Mouse (Mus musculus) forebrain, embryonic 15.5 days (tissue): ENCODE measurements around the gene Nos1ap. TPM values are rescaled to one million over a fixed set of nuclear protein-coding genes. Genes with fewer than 3 reads are reported as not detected.
A peak's percentile ranks its signal among the peaks of the same experiment; 100 is the strongest.

Experiments
- ATAC-seq: fragments of 200-750 bp; cut with Nextera tagmentation; replicated peaks from 2 replicates; pipeline ENCODE4 v1.8.0; 2017; ENCODE audit warnings: mild to moderate bottlenecking, moderate TSS enrichment, moderate library complexity
- H3K27ac ChIP-seq: fragments of 300-500 bp; sonication (generic); replicated peaks from 2 replicates; pipeline ENCODE4 v1.5.1; 2015; ENCODE audit warnings: mild to moderate bottlenecking, inconsistent platforms
- H3K27me3 ChIP-seq: fragments of 300-500 bp; sonication (generic); 2 replicates; pipeline ENCODE4 v1.6.1; 2015; ENCODE audit warnings: inconsistent platforms
- H3K36me3 ChIP-seq: fragments of 300-500 bp; sonication (generic); 2 replicates; pipeline ENCODE4 v1.6.1; 2015; ENCODE audit warnings: mild to moderate bottlenecking, inconsistent platforms
- H3K4me1 ChIP-seq: fragments of 300-500 bp; sonication (generic); 2 replicates; pipeline ENCODE4 v1.6.1; 2015; ENCODE audit warnings: inconsistent platforms
- H3K4me2 ChIP-seq: fragments of 300-500 bp; sonication (generic); replicated peaks from 2 replicates; pipeline ENCODE4 v1.6.1; 2015; ENCODE audit warnings: mild to moderate bottlenecking, inconsistent platforms
- H3K4me3 ChIP-seq: fragments of 300-500 bp; sonication (generic); 2 replicates; pipeline ENCODE4 v1.5.1; 2015; ENCODE audit warnings: mild to moderate bottlenecking, inconsistent platforms
- H3K9ac ChIP-seq: fragments of 300-500 bp; sonication (generic); replicated peaks from 2 replicates; pipeline ENCODE4 v1.6.1; 2015; ENCODE audit warnings: mild to moderate bottlenecking, inconsistent platforms
- H3K9me3 ChIP-seq: fragments of 300-500 bp; sonication (generic); 2 replicates; pipeline ENCODE4 v1.6.1; 2016; ENCODE audit warnings: inconsistent platforms
- WGBS: fragments of 180-500 bp; shearing (Covaris S2); methylation state at CpG from one replicate; pipeline ENCODE4 v1.1.7; 2015; ENCODE audit warnings: mixed read lengths; 5-methylcytosine and 5-hydroxymethylcytosine counted together
- polyA plus RNA-seq: library from polyadenylated mRNA; unstranded; fragments of >200 nt; fragmentation: Nextera tagmentation; extraction: Ambion mirVana; gene quantifications from 2 replicates; pipeline ENCODE4 v1.2.1, GENCODE M21; 2015

The Nos1ap gene
- polyA plus RNA-seq, 1 experiment from 2014 or later: 25.4 TPM

- Histone ChIP-seq H3K4me2 (no peak overlapping the region), H3K27ac (no peak overlapping the region), H3K27me3 (no peaks in the 10 kb centered on the region), H3K9me3 (no peaks in the 10 kb centered on the region), H3K9ac (no peak overlapping the region), H3K36me3 (no peaks in the 10 kb centered on the region), H3K4me3 (no peak overlapping the region), H3K4me1 (peaks cover 23% of the 10 kb centered on the region)
- ATAC-seq: 0 out of 2 replicates have a peak, but pooled peaks have one; percentile 27
- 77% methylated on average over 4 of the region's 4 CpGs for WGBS
Observed at GRCm38 (mm10) chr1:170492027-170492426, 97.6 kb downstream of the Nos1ap start.

GRCm38 (mm10) chr1:170489936-170490335 is 99.7 kb downstream of the Nos1ap start:
- H3K36me3 ChIP-seq: no peaks in the 10 kb centered on the region
- no peak overlapping the region for H3K9ac ChIP-seq
- peaks cover 30% of the 10 kb centered on the region for H3K4me1 ChIP-seq
- H3K4me3 ChIP-seq: no peak overlapping the region
- ATAC-seq: peak; percentile 32; the same call in 1 of the 2 replicates
- H3K27ac ChIP-seq: no peak overlapping the region
- H3K4me2 ChIP-seq: no peak overlapping the region
- no peaks in the 10 kb centered on the region for H3K27me3 ChIP-seq
- no peaks in the 10 kb centered on the region for H3K9me3 ChIP-seq
- WGBS: 78% methylated on average over 7 of the region's 7 CpGs

GRCm38 (mm10) chr1:170489450-170489849 is 100.2 kb downstream of the Nos1ap start:
- no peak overlapping the region for H3K27ac ChIP-seq
- H3K4me1 ChIP-seq: peaks cover 30% of the 10 kb centered on the region
- no peak overlapping the region for H3K9ac ChIP-seq
- peak; percentile 18; the same call in 1 of the 2 replicates for ATAC-seq
- H3K4me3 ChIP-seq: no peak overlapping the region
- H3K4me2 ChIP-seq: no peak overlapping the region
- no peaks in the 10 kb centered on the region for H3K9me3 ChIP-seq
- no peaks in the 10 kb centered on the region for H3K27me3 ChIP-seq
- WGBS: 38% methylated on average over 5 of the region's 6 CpGs
- no peaks in the 10 kb centered on the region for H3K36me3 ChIP-seq

GRCm38 (mm10) chr1:170485119-170485518 is 104.5 kb downstream of the Nos1ap start:
- ATAC-seq: no peak
- Histone ChIP-seq H3K9ac (no peak overlapping the region), H3K27me3 (no peaks in the 10 kb centered on the region), H3K4me3 (no peak overlapping the region), H3K27ac (peak overlapping the region; percentile 15; the same call in 1 of the 2 replicates), H3K4me2 (no peak overlapping the region), H3K36me3 (no peaks in the 10 kb centered on the region), H3K9me3 (no peaks in the 10 kb centered on the region), H3K4me1 (peaks cover 25% of the 10 kb centered on the region)
- WGBS: 35% methylated on average over 4 of the region's 4 CpGs

GRCm38 (mm10) chr1:170482236-170482905 is 107.3 kb downstream of the Nos1ap start:
- Histone ChIP-seq H3K27ac (no peak overlapping the region), H3K9ac (no peak overlapping the region), H3K36me3 (no peaks in the 10 kb centered on the region), H3K27me3 (no peaks in the 10 kb centered on the region), H3K4me2 (no peak overlapping the region), H3K9me3 (no peaks in the 10 kb centered on the region), H3K4me1 (peaks cover 36% of the 10 kb centered on the region), H3K4me3 (no peak overlapping the region)
- WGBS: 73% methylated on average over 7 of the region's 8 CpGs
- no peak for ATAC-seq

- WGBS: 52% methylated on average over 3 of the region's 3 CpGs
- no peak overlapping the region for H3K9ac ChIP-seq
Observed at GRCm38 (mm10) chr1:170481093-170481492, 108.6 kb downstream of the Nos1ap start.

GRCm38 (mm10) chr1:170479458-170479798 is 110.2 kb downstream of the Nos1ap start:
- no peak overlapping the region for H3K4me2 ChIP-seq
- H3K9ac ChIP-seq: no peak overlapping the region
- no peaks in the 10 kb centered on the region for H3K9me3 ChIP-seq
- H3K4me1 ChIP-seq: peaks cover 33% of the 10 kb centered on the region
- no peak overlapping the region for H3K27ac ChIP-seq
- ATAC-seq: no peak
- no peak overlapping the region for H3K4me3 ChIP-seq
- WGBS: 20% methylated on average over 3 of the region's 3 CpGs
- no peaks in the 10 kb centered on the region for H3K27me3 ChIP-seq
- H3K36me3 ChIP-seq: no peaks in the 10 kb centered on the region

More at GRCm38 (mm10) chr1:170481093-170481492, 108.6 kb downstream of the Nos1ap start:
- Histone ChIP-seq H3K27ac (peak overlapping the region; percentile 47), H3K9me3 (no peaks in the 10 kb centered on the region), H3K27me3 (no peaks in the 10 kb centered on the region), H3K4me1 (peaks cover 41% of the 10 kb centered on the region), H3K4me3 (no peak overlapping the region), H3K36me3 (no peaks in the 10 kb centered on the region), H3K4me2 (no peak overlapping the region)
- ATAC-seq: no peak

- no peak for ATAC-seq
- Histone ChIP-seq H3K4me1 (peaks cover 33% of the 10 kb centered on the region), H3K27ac (peak overlapping the region; percentile 78), H3K9ac (no peak overlapping the region), H3K4me3 (no peak overlapping the region), H3K27me3 (no peaks in the 10 kb centered on the region), H3K9me3 (no peaks in the 10 kb centered on the region), H3K4me2 (no peak overlapping the region), H3K36me3 (no peaks in the 10 kb centered on the region)
- 53% methylated on average over 4 of the region's 4 CpGs for WGBS
Observed at GRCm38 (mm10) chr1:170478791-170479457, 110.7 kb downstream of the Nos1ap start.

- no peaks in the 10 kb centered on the region for H3K36me3 ChIP-seq
- 19% methylated on average over 10 of the region's 10 CpGs for WGBS
Observed at GRCm38 (mm10) chr1:170477636-170478600, 111.7 kb downstream of the Nos1ap start.

GRCm38 (mm10) chr1:170473460-170473859 is 116.2 kb downstream of the Nos1ap start:
- Histone ChIP-seq H3K27me3 (no peaks in the 10 kb centered on the region), H3K4me3 (no peak overlapping the region), H3K9me3 (no peaks in the 10 kb centered on the region), H3K27ac (no peak overlapping the region), H3K4me1 (peaks cover 15% of the 10 kb centered on the region), H3K9ac (no peak overlapping the region), H3K36me3 (no peaks in the 10 kb centered on the region), H3K4me2 (no peak overlapping the region)
- 87% methylated on average over 6 of the region's 6 CpGs for WGBS
- ATAC-seq: no peak

More at GRCm38 (mm10) chr1:170477636-170478600, 111.7 kb downstream of the Nos1ap start:
- no peak overlapping the region for H3K4me2 ChIP-seq
- peaks cover 33% of the 10 kb centered on the region for H3K4me1 ChIP-seq
- H3K9ac ChIP-seq: no peak overlapping the region
- no peaks in the 10 kb centered on the region for H3K27me3 ChIP-seq
- peak; percentile 79 for ATAC-seq
- H3K27ac ChIP-seq: peak overlapping the region; percentile 78
- no peak overlapping the region for H3K4me3 ChIP-seq
- no peaks in the 10 kb centered on the region for H3K9me3 ChIP-seq

- no peak for ATAC-seq
- H3K9me3 ChIP-seq: no peaks in the 10 kb centered on the region
Observed at GRCm38 (mm10) chr1:170472861-170473260, 116.8 kb downstream of the Nos1ap start.

More at GRCm38 (mm10) chr1:170472861-170473260, 116.8 kb downstream of the Nos1ap start:
- no peaks in the 10 kb centered on the region for H3K36me3 ChIP-seq
- no peak overlapping the region for H3K9ac ChIP-seq
- H3K4me1 ChIP-seq: peaks cover 9% of the 10 kb centered on the region
- H3K4me3 ChIP-seq: no peak overlapping the region
- H3K27me3 ChIP-seq: no peaks in the 10 kb centered on the region
- H3K4me2 ChIP-seq: no peak overlapping the region
- H3K27ac ChIP-seq: no peak overlapping the region
